Mouse (Mus musculus) kidney, postnatal 0 days (tissue): ENCODE results near the gene Med24. TPM values are rescaled to one million over a fixed set of nuclear protein-coding genes. Genes with fewer than 3 reads are reported as not detected.
"Not testable (repeated sequence)": the region's sequence is repeated elsewhere in the genome, so short reads cannot be mapped to it uniquely, and the experiment has no call there.

Experiments
- ATAC-seq: fragments of 200-750 bp; cut with Nextera tagmentation; replicated peaks from 2 replicates; pipeline ENCODE4 v1.8.0; 2017; ENCODE audit warnings: low read depth, moderate number of reproducible peaks, moderate TSS enrichment, moderate library complexity; ENCODE audit not compliant: low FRiP score
- DNase-seq: peaks from one replicate; pipeline ENCODE4 v3.0.0-alpha.2; 2016; ENCODE audit warnings: low spot score
- H3K27ac ChIP-seq: fragments of 300-500 bp; sonication (generic); 2 replicates; pipeline ENCODE4 v1.5.1; 2014; ENCODE audit warnings: mild to moderate bottlenecking
- H3K27me3 ChIP-seq: fragments of 300-500 bp; sonication (generic); 2 replicates; pipeline ENCODE4 v1.6.1; 2014; ENCODE audit warnings: low read length, mixed read lengths; ENCODE audit not compliant: insufficient read depth
- H3K36me3 ChIP-seq: fragments of 300-500 bp; sonication (generic); 2 replicates; pipeline ENCODE4 v1.6.1; 2014; ENCODE audit warnings: low read length, mixed read lengths; ENCODE audit not compliant: insufficient read depth
- H3K4me1 ChIP-seq: fragments of 300-500 bp; sonication (generic); replicated peaks from 2 replicates; pipeline ENCODE4 v1.6.1; 2014; ENCODE audit warnings: antibody characterized with exemption, low read length, mixed read lengths; ENCODE audit not compliant: insufficient read depth
- H3K4me2 ChIP-seq: fragments of 300-500 bp; sonication (generic); 2 replicates; pipeline ENCODE4 v1.6.1; 2014; ENCODE audit warnings: mild to moderate bottlenecking, low read length, moderate library complexity, mixed read lengths
- H3K4me3 ChIP-seq: fragments of 300-500 bp; sonication (generic); replicated peaks from 2 replicates; pipeline ENCODE4 v1.5.1; 2014; ENCODE audit warnings: low read depth, low read length
- H3K9ac ChIP-seq: fragments of 300-500 bp; sonication (generic); 2 replicates; pipeline ENCODE4 v1.6.1; 2014; ENCODE audit warnings: low read depth, low read length
- H3K9me3 ChIP-seq: fragments of 300-500 bp; sonication (generic); replicated peaks from 2 replicates; pipeline ENCODE4 v1.6.1; 2016; ENCODE audit warnings: low read length, inconsistent platforms, mixed read lengths
- CTCF ChIP-seq: IDR thresholded peaks from 2 replicates; pipeline ENCODE4 v1.5.1; 2016; ENCODE audit warnings: antibody characterized with exemption, low read depth, mild to moderate bottlenecking, moderate library complexity
- WGBS: fragments of 180-500 bp; shearing (Covaris S2); extraction: QIAGEN DNeasy Blood & Tissue Kit; methylation state at CpG from one replicate; pipeline ENCODE4 v1.1.7; 2014; 5-methylcytosine and 5-hydroxymethylcytosine counted together
- polyA plus RNA-seq: library from polyadenylated mRNA; unstranded; fragments of >200 nt; fragmentation: Nextera tagmentation; extraction: Ambion mirVana; gene quantifications from 2 replicates; pipeline ENCODE4 v1.2.1, GENCODE M21; 2015

The Med24 gene
- polyA plus RNA-seq, 1 experiment from 2014 or later = 38.3 TPM

DNA sequence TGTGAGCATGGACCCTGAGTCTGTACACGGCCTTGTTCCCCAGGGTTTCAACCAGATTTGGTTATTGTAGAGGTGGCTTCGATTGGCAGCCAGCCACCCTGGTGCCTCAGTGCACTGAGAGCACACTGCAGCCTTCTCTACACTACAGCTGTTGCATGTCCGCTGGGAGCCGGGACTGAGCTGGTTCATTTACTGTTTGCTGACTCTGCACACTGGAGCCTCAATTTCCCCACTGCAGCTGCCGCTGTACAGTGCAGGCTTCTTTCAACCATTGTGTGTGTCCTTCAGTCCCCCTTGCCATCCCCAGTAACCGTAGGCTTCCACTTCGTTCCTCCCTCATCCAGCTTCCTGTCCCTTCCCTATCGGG, 10.8 kb upstream of the Med24 start:
- H3K4me2 ChIP-seq = peak overlapping the region; percentile 84
- no peaks in the 10 kb centered on the region for H3K27me3 ChIP-seq
- DNase-seq = no peak
- H3K4me1 ChIP-seq = peaks cover 38% of the 10 kb centered on the region
- H3K27ac ChIP-seq = peak overlapping the region; percentile 95
- no peaks in the 10 kb centered on the region for H3K36me3 ChIP-seq
- peak overlapping the region; percentile 97 for H3K4me3 ChIP-seq
- peak overlapping the region; percentile 90 for H3K9ac ChIP-seq
- no peaks in the 10 kb centered on the region for H3K9me3 ChIP-seq
- ATAC-seq = no peak
- 8% methylated on average over 8 of the region's 8 CpGs for WGBS
- no peak for TF ChIP-seq CTCF

DNA sequence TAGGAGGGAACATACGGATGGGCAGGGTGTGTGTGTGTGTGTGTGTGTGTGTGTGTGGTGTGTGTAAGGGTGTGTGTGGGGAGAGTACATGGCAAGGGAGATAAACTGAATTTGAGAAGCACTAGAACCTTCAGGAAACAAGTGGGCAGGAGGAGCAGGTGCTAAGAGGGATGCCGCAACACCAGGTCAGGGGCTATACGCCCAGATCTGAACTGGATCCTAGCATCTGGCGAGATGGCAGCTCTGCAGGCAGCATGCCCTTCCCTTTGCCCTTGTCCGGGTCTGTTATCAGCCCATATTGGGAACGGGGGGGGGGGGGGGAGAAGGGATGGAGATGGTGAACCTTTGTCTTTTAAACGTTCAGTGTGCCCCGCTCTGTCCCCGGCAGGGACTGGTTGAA, 9.7 kb upstream of the Med24 start:
- no peak for DNase-seq
- no peak overlapping the region for H3K4me3 ChIP-seq
- H3K36me3 ChIP-seq = no peaks in the 10 kb centered on the region
- no peak overlapping the region for H3K4me2 ChIP-seq
- H3K27ac ChIP-seq = no peak overlapping the region
- no peak for TF ChIP-seq CTCF
- no peaks in the 10 kb centered on the region for H3K9me3 ChIP-seq
- no peak overlapping the region for H3K9ac ChIP-seq
- peaks cover 28% of the 10 kb centered on the region for H3K4me1 ChIP-seq
- H3K27me3 ChIP-seq = no peaks in the 10 kb centered on the region
- whole genome bisulfite sequencing = 70% methylated on average over 9 of the region's 9 CpGs
- no peak for ATAC-seq

DNA sequence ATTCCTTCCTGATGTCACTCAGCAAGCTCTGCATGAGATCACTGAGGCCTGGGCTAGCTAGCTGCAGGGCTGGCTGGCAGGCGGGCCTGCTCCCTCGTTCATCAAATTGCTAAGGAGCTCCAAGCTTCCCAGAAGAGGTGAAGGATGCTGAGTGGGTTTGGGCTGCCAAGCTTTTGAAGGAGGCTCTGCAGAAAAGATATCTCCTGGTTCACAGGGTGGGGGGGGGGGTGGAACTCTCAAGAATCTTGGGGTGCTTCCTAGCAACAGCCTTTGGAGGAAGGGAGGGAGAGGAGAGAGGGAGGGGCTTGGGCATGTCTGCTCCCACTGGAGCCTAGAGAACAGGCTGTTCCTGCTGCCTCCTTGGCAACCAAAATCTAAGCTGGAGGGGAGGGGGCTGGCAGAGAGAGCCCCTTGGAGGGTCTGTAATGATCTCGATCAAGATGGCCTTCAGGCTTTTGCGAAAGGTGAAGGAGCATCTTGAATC, 9.2 kb upstream of the Med24 start:
- H3K27ac ChIP-seq = no peak overlapping the region
- no peak overlapping the region for H3K4me3 ChIP-seq
- peaks cover 23% of the 10 kb centered on the region for H3K4me1 ChIP-seq
- WGBS = 61% methylated on average over 4 of the region's 4 CpGs
- no peak overlapping the region for H3K4me2 ChIP-seq
- no peak for ATAC-seq
- no peak overlapping the region for H3K9ac ChIP-seq
- no peaks in the 10 kb centered on the region for H3K36me3 ChIP-seq
- DNase-seq = no peak
- H3K9me3 ChIP-seq = no peaks in the 10 kb centered on the region
- no peak for TF ChIP-seq CTCF
- no peaks in the 10 kb centered on the region for H3K27me3 ChIP-seq

DNA sequence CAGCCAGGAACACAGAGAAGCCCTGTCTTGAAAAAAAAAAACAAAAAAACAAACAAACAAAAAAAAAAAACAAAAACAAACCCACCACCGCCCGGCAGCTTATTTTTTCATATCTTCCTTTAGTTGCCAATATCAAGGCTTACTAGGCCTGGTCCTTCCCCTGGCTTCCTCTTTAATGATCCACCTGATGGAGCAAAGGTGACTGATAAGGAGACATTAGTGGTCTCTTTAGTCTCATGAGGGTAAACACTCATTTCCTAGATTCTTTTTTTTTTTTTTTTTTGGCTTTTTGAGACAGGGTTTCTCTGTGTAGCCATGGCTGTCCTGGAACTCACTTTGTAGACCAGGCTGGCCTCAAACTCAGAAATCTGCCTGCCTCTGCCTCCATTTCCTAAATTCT, 8.0 kb upstream of the Med24 start:
- not testable (repeated sequence) for H3K4me3 ChIP-seq, DNase-seq, ATAC-seq, H3K36me3 ChIP-seq, H3K27ac ChIP-seq, H3K9me3 ChIP-seq, H3K27me3 ChIP-seq, H3K9ac ChIP-seq, H3K4me2 ChIP-seq
- 92% methylated on average over 2 of the region's 2 CpGs for WGBS
- peaks cover 15% of the 10 kb centered on the region for H3K4me1 ChIP-seq

DNA sequence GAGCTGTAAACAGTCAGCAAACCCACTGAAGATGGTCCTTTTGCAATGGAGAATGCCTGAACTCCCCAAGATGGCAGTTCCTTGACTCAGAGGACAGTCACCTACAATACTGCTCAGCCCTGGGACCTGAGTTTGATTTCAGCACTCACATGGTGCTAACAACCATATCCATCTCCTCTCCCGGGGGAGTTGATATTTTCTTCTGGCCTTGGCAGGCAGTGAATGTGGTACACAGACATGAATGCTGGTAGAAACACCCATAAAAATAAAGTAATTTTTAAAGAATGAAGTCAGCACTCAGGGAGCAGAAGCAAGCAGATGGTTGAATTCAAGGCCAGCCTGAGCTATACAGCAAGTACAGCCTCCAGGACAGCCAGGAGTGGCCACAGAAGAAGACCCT, 6.9 kb upstream of the Med24 start:
- Histone ChIP-seq H3K9ac (no peak overlapping the region), H3K4me1 (peaks cover 13% of the 10 kb centered on the region), H3K4me3 (no peak overlapping the region), H3K36me3 (no peaks in the 10 kb centered on the region), H3K9me3 (no peaks in the 10 kb centered on the region), H3K4me2 (no peak overlapping the region), H3K27me3 (no peaks in the 10 kb centered on the region), H3K27ac (no peak overlapping the region)
- DNase-seq (no peak), ATAC-seq (no peak)
- 93% methylated on average over 1 of the region's 1 CpGs for WGBS
- TF ChIP-seq CTCF = no peak

DNA sequence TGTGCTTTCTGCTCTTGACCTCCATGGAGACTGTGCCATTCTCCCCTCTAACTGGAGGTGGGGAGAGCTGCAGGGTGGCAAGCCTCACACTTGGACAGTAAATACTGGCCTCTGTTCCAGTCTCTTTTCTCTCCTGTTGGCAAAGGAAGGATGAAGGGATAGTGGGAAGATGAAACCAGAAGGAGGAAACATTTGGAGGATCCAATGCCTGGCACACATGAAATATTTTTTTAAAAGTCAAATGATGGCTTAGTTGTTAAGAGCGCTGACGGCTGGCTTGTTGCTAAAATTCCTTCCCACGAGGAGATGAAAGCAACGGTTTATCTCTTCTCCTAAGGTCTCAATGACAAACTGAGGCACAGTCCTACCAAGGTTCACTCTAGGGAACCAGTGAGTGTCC, 5.9 kb upstream of the Med24 start:
- H3K4me3 ChIP-seq = no peak overlapping the region
- H3K27me3 ChIP-seq = no peaks in the 10 kb centered on the region
- TF ChIP-seq CTCF = no peak
- ATAC-seq (no peak), DNase-seq (no peak)
- no peaks in the 10 kb centered on the region for H3K36me3 ChIP-seq
- no peak overlapping the region for H3K9ac ChIP-seq
- 89% methylated on average over 4 of the region's 4 CpGs for WGBS
- no peak overlapping the region for H3K27ac ChIP-seq
- no peak overlapping the region for H3K4me2 ChIP-seq
- H3K4me1 ChIP-seq = peaks cover 4% of the 10 kb centered on the region; the same call in 1 of the 2 replicates
- no peaks in the 10 kb centered on the region for H3K9me3 ChIP-seq

DNA sequence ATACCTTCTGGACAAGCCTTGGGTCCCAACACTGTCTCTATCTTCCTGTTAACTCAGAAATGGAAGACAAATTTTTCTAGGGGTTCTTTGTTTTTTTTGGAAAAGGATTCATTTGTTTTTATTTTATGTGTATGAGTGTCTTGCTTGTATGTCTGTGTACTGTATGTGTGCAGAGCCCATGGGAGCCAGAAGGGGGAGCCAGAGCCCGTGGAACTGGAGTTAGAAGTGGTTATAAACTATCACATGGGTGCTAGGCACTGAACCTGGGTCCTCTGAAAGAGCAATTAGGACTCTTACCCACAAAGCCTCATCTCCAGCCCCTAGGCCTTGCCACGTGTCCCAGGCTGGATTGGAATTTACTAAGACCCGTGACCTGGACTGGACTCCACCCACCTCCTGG, 4.8 kb upstream of the Med24 start:
- Histone ChIP-seq H3K9me3 (no peaks in the 10 kb centered on the region), H3K4me3 (no peak overlapping the region), H3K9ac (no peak overlapping the region), H3K36me3 (no peaks in the 10 kb centered on the region), H3K27me3 (no peaks in the 10 kb centered on the region), H3K27ac (no peak overlapping the region), H3K4me2 (no peak overlapping the region), H3K4me1 (no peaks in the 10 kb centered on the region)
- ATAC-seq (no peak), DNase-seq (no peak)
- TF ChIP-seq CTCF = peak; percentile 40; the same call in 1 of the 2 replicates
- WGBS = 67% methylated on average over 3 of the region's 3 CpGs
